8 mouse cellular contexts compared by ENCODE assay signal in genomic region chr16:31274084-31274483, GRCm38 (mm10). TPM values are rescaled to one million over a fixed set of nuclear protein-coding genes. Genes with fewer than 3 reads are reported as not detected.
A peak's percentile ranks its signal among the peaks of the same experiment; 100 is the strongest.
DNase-seq lines count a peak whose midpoint lies in the region; ATAC-seq and TF ChIP-seq lines count a peak whose summit lies in the region.

No protein-coding gene starts in this region.

- H3K4me3 ChIP-seq in left cerebral cortex, adult 2 months: peak overlapping the region; percentile 92
- H3K4me3 ChIP-seq in intestine, embryonic 14.5 days (ENCODE audit: low read depth, low read length): peak overlapping the region; percentile 77

- H3K4me1 ChIP-seq in intestine, embryonic 14.5 days (replicated peaks; ENCODE audit: control insufficient read depth, insufficient read depth, low read length): peaks cover 13% of the 10 kb centered on the region

- H3K27me3 ChIP-seq in intestine, embryonic 14.5 days (replicated peaks; ENCODE audit: control insufficient read depth, insufficient read depth, low read length): no peaks in the 10 kb centered on the region

- no peak for DNase-seq in left cerebral cortex, adult 2 months (ENCODE audit: extremely low spot score in 1 of 2, low spot score in 2 of 2)
- no peak for DNase-seq in left cerebral cortex, postnatal 14 days (ENCODE audit: low spot score in 2 of 2)
- peak; percentile 37 for DNase-seq in c-Kit-positive CD71-positive TER-119-negative erythroid progenitor cells, embryonic 14.5 days (ENCODE audit: low read depth)
- no peak for DNase-seq in intestine, embryonic 14.5 days (ENCODE audit: low spot score)
- peak; percentile 20 for DNase-seq in retina, embryonic 14.5 days (ENCODE audit: low spot score)
- no peak for DNase-seq in thymus, postnatal 36 days
- DNase-seq in testis, postnatal 14 days (ENCODE audit: low spot score): no peak
- no peak for DNase-seq in spleen, adult 12 weeks (ENCODE audit: low spot score)

- H3K4me2 ChIP-seq in intestine, embryonic 14.5 days (ENCODE audit: low read length): peak overlapping the region; percentile 95

- no peaks in the 10 kb centered on the region for H3K9me3 ChIP-seq in intestine, embryonic 14.5 days (ENCODE audit: control insufficient read depth, low read length)

- peak overlapping the region; percentile 91 for H3K27ac ChIP-seq in left cerebral cortex, adult 2 months
- H3K27ac ChIP-seq in intestine, embryonic 14.5 days (ENCODE audit: low read depth): peak overlapping the region; percentile 90

- intact Hi-C loops in left cerebral cortex, adult 2 months (cut with DNase I): no loop called here
- intact Hi-C loops in left cerebral cortex, postnatal 14 days (cut with DNase I): loop anchor here (5.0 kb wide), 2 partner anchors 72 to 73 kb away; partner anchors contain the start of gene Acap2

- TF ChIP-seq CTCF in left cerebral cortex, adult 2 months (IDR thresholded peaks at IDR 0.05): no peak

- ATAC-seq in intestine, embryonic 14.5 days (replicated peaks; ENCODE audit: low FRiP score, low TSS enrichment, low read depth): no peak

- 3% methylated on average over 6 of the region's 6 CpGs for WGBS in intestine, embryonic 14.5 days

- H3K9ac ChIP-seq in intestine, embryonic 14.5 days (ENCODE audit: low read length): peak overlapping the region; percentile 95

- no peaks in the 10 kb centered on the region for H3K36me3 ChIP-seq in intestine, embryonic 14.5 days (ENCODE audit: control insufficient read depth, insufficient read depth, low read length)

RNA-seq across cellular contexts. Expression of gene Ppp1r2, which starts 1.0 kb away (rescaled TPM):
- 100 to 1,000 TPM in 1 of 2 experiments, 10 to 100 TPM in 1; 92.8 to 107 TPM for total RNA-seq in left cerebral cortex, adult 2 months (2021)
- 10 to 100 TPM; 70.6 to 78.2 TPM for total RNA-seq in left cerebral cortex, postnatal 14 days (2021)
- 85.2 and 85.9 TPM in 2 replicates for polyA plus RNA-seq in intestine, embryonic 14.5 days (2014; fragmentation: Nextera tagmentation; extraction: Ambion mirVana)

RNA-seq across cellular contexts. Expression of gene Apod, which starts 40.5 kb away (rescaled TPM):
- 100 to 1,000 TPM; 125 to 160 TPM for total RNA-seq in left cerebral cortex, adult 2 months (2021)
- 10 to 100 TPM; 61.1 to 71.1 TPM for total RNA-seq in left cerebral cortex, postnatal 14 days (2021)
- 0.49 and 0.67 TPM in 2 replicates for polyA plus RNA-seq in intestine, embryonic 14.5 days (2014; fragmentation: Nextera tagmentation; extraction: Ambion mirVana)

Comparison
In these comparisons a context has a peak if more than half of its experiments do, and no peak if none do; other contexts are left out.
1. DNase-seq: peak in c-Kit-positive CD71-positive TER-119-negative erythroid progenitor cells, embryonic 14.5 days (single experiment) and retina, embryonic 14.5 days (single experiment); none in left cerebral cortex, adult 2 months (0 of 2), left cerebral cortex, postnatal 14 days (0 of 2), intestine, embryonic 14.5 days (single experiment), thymus, postnatal 36 days (0 of 2), testis, postnatal 14 days (single experiment) and spleen, adult 12 weeks (single experiment).